Mouse (Mus musculus) C2C12 (cell line): ENCODE results near the gene Pik3r5. TPM values are rescaled to one million over a fixed set of nuclear protein-coding genes. Genes with fewer than 3 reads are reported as not detected.

ENCODE experiments used
- H3K27me3 ChIP-seq: one replicate; pipeline ENCODE4 v1.6.1; 2011; ENCODE audit not compliant: control insufficient read depth, insufficient read depth, insufficient read length
- H3K36me3 ChIP-seq: one replicate; pipeline ENCODE4 v1.6.1; 2011; ENCODE audit not compliant: control insufficient read depth, insufficient read depth
- H3K4me3 ChIP-seq: one replicate; pipeline ENCODE4 v1.5.1; 2011; ENCODE audit warnings: mild to moderate bottlenecking, control low read depth; ENCODE audit not compliant: poor library complexity, insufficient read depth, severe bottlenecking
- H3K79me2 ChIP-seq: one replicate; pipeline ENCODE4 v1.6.1; 2011; ENCODE audit not compliant: control insufficient read depth, insufficient read depth
- H3K79me3 ChIP-seq: one replicate; pipeline ENCODE4 v1.6.1; 2011; ENCODE audit warnings: low read depth, control low read depth
- H3ac ChIP-seq: one replicate; pipeline ENCODE3; 2011; ENCODE audit warnings: low read depth; ENCODE audit not compliant: control insufficient read depth, insufficient read length
- CEBPB ChIP-seq: IDR thresholded peaks from one replicate; pipeline ENCODE4 v1.6.1; 2011; ENCODE audit warnings: low read depth, mild to moderate bottlenecking, control low read depth, moderate library complexity
- CTCF ChIP-seq: IDR thresholded peaks from one replicate; pipeline ENCODE4 v1.5.1; 2011; ENCODE audit not compliant: control insufficient read depth, insufficient read depth, insufficient read length
- FOSL1 ChIP-seq: IDR thresholded peaks from one replicate; pipeline ENCODE4 v1.8.0; 2011; ENCODE audit warnings: mild to moderate bottlenecking, low read length; ENCODE audit not compliant: poor library complexity, insufficient read depth, severe bottlenecking
- MAX ChIP-seq: IDR thresholded peaks from one replicate; pipeline ENCODE4 v1.6.1; 2011; ENCODE audit warnings: mild to moderate bottlenecking, control low read depth
- MYOD1 ChIP-seq: IDR thresholded peaks from one replicate; pipeline ENCODE4 v1.6.1; 2011; ENCODE audit warnings: low read depth; ENCODE audit not compliant: control insufficient read depth, insufficient read length
- MYOG ChIP-seq: IDR thresholded peaks from one replicate; pipeline ENCODE4 v1.6.1; 2011; ENCODE audit not compliant: control insufficient read depth, insufficient read length; ENCODE audit errors: extremely low read depth
- USF1 ChIP-seq: IDR thresholded peaks from one replicate; pipeline ENCODE4 v1.6.1; 2011; ENCODE audit warnings: low read depth, mild to moderate bottlenecking, control low read depth, moderate library complexity
- polyA plus RNA-seq: library from polyadenylated mRNA; unstranded; fragments of >200 nt; fragmentation: generic; extraction: Trizol; gene quantifications from one replicate; pipeline ENCODE4 v1.2.1, GENCODE M21; 2012; ENCODE audit warnings: missing spikeins

The Pik3r5 gene
- polyA plus RNA-seq, 1 experiment: 0.89 TPM

- Histone ChIP-seq H3ac (no peak overlapping the region), H3K79me2 (no peaks in the 10 kb centered on the region), H3K4me3 (no peak overlapping the region), H3K27me3 (peaks cover 48% of the 10 kb centered on the region), H3K36me3 (no peaks in the 10 kb centered on the region), H3K79me3 (no peaks in the 10 kb centered on the region)
- TF ChIP-seq CEBPB: no peak
- TF ChIP-seq CTCF: no peak
- no peak for TF ChIP-seq FOSL1
- TF ChIP-seq MYOD1: no peak
- TF ChIP-seq MYOG: no peak
- TF ChIP-seq MAX: no peak
- no peak for TF ChIP-seq USF1
Measured at GRCm38 (mm10) chr11:68500949-68501350, 69.0 kb downstream of the Pik3r5 start.

DNA sequence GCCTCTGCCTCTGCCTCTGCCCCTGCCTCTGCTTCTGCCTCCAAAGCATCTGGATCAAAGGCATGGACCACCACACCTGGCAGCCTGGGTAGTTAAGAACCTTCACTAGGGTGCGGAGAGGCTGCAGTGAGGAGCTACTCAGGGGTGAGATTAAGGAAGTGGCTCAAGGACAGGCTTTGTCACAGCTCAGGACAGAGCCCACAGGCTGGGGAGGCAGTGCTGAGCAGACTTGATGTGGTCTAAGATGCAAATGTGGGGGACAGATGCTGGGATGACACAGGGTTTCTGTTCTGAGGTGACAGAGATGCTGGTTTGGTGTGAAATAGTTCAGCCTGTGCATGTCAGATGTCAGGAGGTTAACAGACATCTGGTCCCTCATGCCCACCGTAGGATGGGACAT, 70.5 kb downstream of the Pik3r5 start:
- peaks cover 37% of the 10 kb centered on the region for H3K27me3 ChIP-seq
- TF ChIP-seq MYOD1: no peak
- TF ChIP-seq USF1: no peak
- no peak for TF ChIP-seq CEBPB
- TF ChIP-seq MAX: no peak
- TF ChIP-seq FOSL1: no peak
- no peak for TF ChIP-seq MYOG
- no peak for TF ChIP-seq CTCF
- H3K79me3 ChIP-seq: no peaks in the 10 kb centered on the region
- H3K79me2 ChIP-seq: no peaks in the 10 kb centered on the region
- H3K4me3 ChIP-seq: no peak overlapping the region
- no peaks in the 10 kb centered on the region for H3K36me3 ChIP-seq
- H3ac ChIP-seq: no peak overlapping the region

- Histone ChIP-seq H3ac (no peak within 1 kb of the TSS), H3K79me2 (no peaks in the 10 kb centered on the region), H3K4me3 (no peak within 1 kb of the TSS), H3K79me3 (no peaks in the 10 kb centered on the region), H3K27me3 (peaks cover 35% of the 10 kb centered on the region), H3K36me3 (no peaks in the 10 kb centered on the region)
- no peak for TF ChIP-seq MAX
- no peak for TF ChIP-seq FOSL1
- TF ChIP-seq MYOD1: no peak
- TF ChIP-seq MYOG: no peak
- no peak for TF ChIP-seq CTCF
- no peak for TF ChIP-seq USF1
- no peak for TF ChIP-seq CEBPB
Measured at GRCm38 (mm10) chr11:68502902-68503629, 71.1 kb downstream of the Pik3r5 start, which contains the start of gene Pik3r6. Gene Pik3r6, plus strand, starts transcription at chr11:68503019.

DNA sequence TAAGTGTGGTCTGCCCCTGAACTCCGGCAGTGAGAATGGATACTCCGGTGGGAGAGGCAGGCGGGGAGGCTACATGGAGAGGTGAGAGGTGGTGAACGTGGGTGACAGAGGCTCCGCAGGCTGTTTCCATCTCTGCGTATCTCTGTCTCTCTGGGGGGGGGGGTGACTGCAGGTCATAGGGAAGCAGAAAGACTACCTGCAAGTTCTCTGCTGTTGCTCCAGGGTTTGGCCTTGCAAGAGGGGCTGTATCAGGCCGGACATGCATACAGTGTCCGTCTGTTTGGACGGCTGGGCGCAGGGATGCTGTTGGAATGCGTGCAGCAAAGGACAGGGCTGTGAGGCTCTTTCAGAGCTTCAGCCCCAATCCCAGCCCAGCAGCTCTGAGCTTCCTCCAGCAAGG, 73.0 kb downstream of the Pik3r5 start:
- peaks cover 32% of the 10 kb centered on the region for H3K27me3 ChIP-seq
- no peaks in the 10 kb centered on the region for H3K79me2 ChIP-seq
- no peak overlapping the region for H3ac ChIP-seq
- no peak overlapping the region for H3K4me3 ChIP-seq
- TF ChIP-seq CEBPB (no peak), MYOG (no peak), USF1 (no peak), MYOD1 (no peak), CTCF (no peak), MAX (no peak), FOSL1 (no peak)
- no peaks in the 10 kb centered on the region for H3K79me3 ChIP-seq
- no peaks in the 10 kb centered on the region for H3K36me3 ChIP-seq

GRCm38 (mm10) chr11:68507246-68507645, 75.3 kb downstream of the Pik3r5 start:
- Histone ChIP-seq H3K27me3 (peaks cover 24% of the 10 kb centered on the region), H3ac (no peak overlapping the region), H3K36me3 (no peaks in the 10 kb centered on the region), H3K4me3 (no peak overlapping the region), H3K79me3 (no peaks in the 10 kb centered on the region), H3K79me2 (no peaks in the 10 kb centered on the region)
- TF ChIP-seq CTCF: no peak
- TF ChIP-seq FOSL1: no peak
- TF ChIP-seq MAX: no peak
- TF ChIP-seq CEBPB: no peak
- no peak for TF ChIP-seq MYOG
- no peak for TF ChIP-seq USF1
- no peak for TF ChIP-seq MYOD1

DNA sequence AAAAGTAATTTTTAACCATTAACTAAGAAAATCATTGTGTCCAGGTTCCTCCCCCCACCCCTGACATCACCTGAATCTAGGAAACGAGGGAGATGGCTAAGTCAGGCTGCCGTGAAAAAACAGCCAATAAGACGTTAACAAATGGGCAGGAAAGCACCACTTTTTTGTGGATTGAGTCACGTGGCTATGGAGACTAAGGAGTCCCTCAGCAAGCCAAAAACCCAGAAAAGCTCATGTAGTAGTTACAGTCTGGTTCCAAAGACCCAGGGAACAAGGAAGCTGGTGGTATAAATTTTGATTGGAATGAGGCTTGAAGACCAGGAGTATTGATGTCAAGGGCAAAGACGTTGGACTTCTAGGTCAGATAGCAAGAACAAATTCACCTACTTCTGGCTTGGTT, 76.7 kb downstream of the Pik3r5 start:
- TF ChIP-seq MYOD1 (no peak), CTCF (no peak), FOSL1 (no peak), USF1 (no peak), MYOG (no peak), MAX (no peak), CEBPB (no peak)
- peaks cover 14% of the 10 kb centered on the region for H3K27me3 ChIP-seq

More for the DNA sequence above, 76.7 kb downstream of the Pik3r5 start:
- H3ac ChIP-seq: no peak overlapping the region
- no peaks in the 10 kb centered on the region for H3K79me3 ChIP-seq
- no peaks in the 10 kb centered on the region for H3K36me3 ChIP-seq
- H3K79me2 ChIP-seq: no peaks in the 10 kb centered on the region
- H3K4me3 ChIP-seq: no peak overlapping the region
